Mouse (Mus musculus): ENCODE data around the gene Trmt10a. TPM values are rescaled to one million over a fixed set of nuclear protein-coding genes. Genes with fewer than 3 reads are reported as not detected.

The Trmt10a gene
- polyA plus RNA-seq (2021; fragmentation: Nextera tagmentation): 9.1 and 10.1 TPM in 2 replicates
- long read RNA-seq, experiment 1, full-length matches to known transcripts: 19 of 36 reads
- long read RNA-seq, experiment 1, partial matches to known transcripts: 2 of 36 reads
- long read RNA-seq, experiment 1, other reads (novel, unspliced or antisense): 15 of 36 reads
- long read RNA-seq, experiment 2, full-length matches to known transcripts: 2 of 20 reads
- long read RNA-seq, experiment 2, partial matches to known transcripts: 15 of 20 reads
- long read RNA-seq, experiment 2, other reads (novel, unspliced or antisense): 3 of 20 reads

DNA sequence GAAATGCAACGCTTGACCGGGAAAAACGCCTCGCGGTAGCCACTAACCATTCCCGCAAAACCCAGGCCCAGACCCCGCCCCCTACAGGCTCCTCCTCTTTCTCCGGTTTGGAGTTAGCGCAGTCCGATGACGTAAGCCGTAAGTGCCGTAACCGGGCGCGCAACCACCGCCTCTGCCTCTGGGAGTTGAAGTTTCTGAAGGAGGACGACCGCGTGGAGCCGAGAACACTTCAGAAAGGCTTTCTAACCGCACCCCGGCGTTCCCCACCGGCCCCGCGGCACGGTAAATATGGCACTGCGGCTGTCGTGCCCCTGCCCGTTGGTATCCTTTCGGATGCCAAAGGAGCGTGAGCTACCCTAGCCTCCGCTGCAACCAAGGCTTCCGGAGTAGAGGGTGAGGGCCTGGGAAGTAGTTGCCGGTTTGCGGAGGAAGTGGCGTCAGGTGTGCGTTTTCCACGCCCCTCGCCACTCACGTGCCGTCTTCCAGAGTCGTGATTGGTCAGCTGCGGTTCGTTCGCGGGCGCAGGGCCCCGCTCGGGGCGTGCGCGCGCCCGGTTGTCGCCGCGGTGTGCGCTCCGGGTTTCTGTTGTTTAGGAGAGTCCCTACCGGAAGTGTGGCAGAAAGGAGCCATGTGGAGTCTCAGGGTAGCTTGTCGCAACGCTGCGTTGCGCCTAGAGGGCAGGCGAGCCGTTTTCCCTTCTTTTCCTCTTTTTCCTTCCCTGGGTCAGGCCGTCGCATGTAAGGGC lies at the start of gene Trmt10a:
TSS of gene Trmt10a (plus strand) at position 134 of the 745 bp plus-strand sequence.

GRCm38 (mm10) chr3:138144642-138145171 lies 1.5 kb downstream of the Trmt10a start, which contains the start of gene Mttp:
Gene Mttp (minus strand): TSS chr3:138144968.

GRCm38 (mm10) chr3:138193683-138194302 lies 50.5 kb downstream of the Trmt10a start, which contains the start of gene 4930579F01Rik:
Gene 4930579F01Rik (minus strand): TSS chr3:138193825.

Other genes with a start within 250 kb of the Trmt10a start
- 116 and 133 TPM in 2 replicates for gene Lamtor3, start 224.9 kb upstream of the Trmt10a start, polyA plus RNA-seq (2021; fragmentation: Nextera tagmentation)
- gene Dapp1, start 161.9 kb upstream of the Trmt10a start, polyA plus RNA-seq (2021; fragmentation: Nextera tagmentation): 2.4 and 4.8 TPM in 2 replicates
- gene 1110002E22Rik, start 78.4 kb upstream of the Trmt10a start, polyA plus RNA-seq (2021; fragmentation: Nextera tagmentation): 0.22 and 0.30 TPM in 2 replicates
- gene Gm5105, start 76.1 kb upstream of the Trmt10a start, polyA plus RNA-seq (2021; fragmentation: Nextera tagmentation): 0.14 and 0.23 TPM in 2 replicates
- 4.1 and 4.4 TPM in 2 replicates for gene Mttp, start 1.5 kb downstream of the Trmt10a start, polyA plus RNA-seq (2021; fragmentation: Nextera tagmentation)
- not detected in 2 replicates for gene 4930579F01Rik, start 50.4 kb downstream of the Trmt10a start, polyA plus RNA-seq (2021; fragmentation: Nextera tagmentation)
- gene Adh7, start 74.3 kb downstream of the Trmt10a start, polyA plus RNA-seq (2021; fragmentation: Nextera tagmentation): 0.06 TPM in 1 of 2 replicates, not detected in the other
- 0.44 and 0.72 TPM in 2 replicates for gene Adh1, start 117.5 kb downstream of the Trmt10a start, polyA plus RNA-seq (2021; fragmentation: Nextera tagmentation)
- gene Adh6a, start 169.8 kb downstream of the Trmt10a start, polyA plus RNA-seq (2021; fragmentation: Nextera tagmentation): not detected in 2 replicates
- not detected in 2 replicates for gene Adh6b, start 198.3 kb downstream of the Trmt10a start, polyA plus RNA-seq (2021; fragmentation: Nextera tagmentation)

Data from left cerebral cortex, adult 6 months (tissue).